Mouse (Mus musculus) left cerebral cortex, postnatal 36 days (tissue): Measurements from ENCODE around the gene Gm29666. TPM values are rescaled to one million over a fixed set of nuclear protein-coding genes. Genes with fewer than 3 reads are reported as not detected.
"Not testable (repeated sequence)": the region's sequence is repeated elsewhere in the genome, so short reads cannot be mapped to it uniquely, and the experiment has no call there.

Experiments used
- DNase-seq, 2 experiments: peaks; one replicate each; pipeline ENCODE4 v3.0.0; 2021 to 2022; ENCODE audit warnings: low spot score in 2 of 2, mixed read lengths in 1 of 2
- intact Hi-C: fragments of 180-260 bp; cut with DNase I; formaldehyde crosslinking; loops from one replicate; pipeline ENCODE4 v1.15.1; 2025
- microRNA-seq: library from miRNA; unstranded; fragments of <30 nt; microRNA quantifications from one replicate; pipeline ENCODE4 v1.2.0, GENCODE M21; 2022
- total RNA-seq, 2 experiments: library from RNA; stranded (reverse); gene quantifications; 2 replicates each; pipeline ENCODE4 v1.2.3; 2021

Gene Gm29666
- total RNA-seq, 2 experiments from 2014 or later: 0.96 to 1.9 TPM

GRCm38 (mm10) chr15:84923508-84924181 is 3.8 kb upstream of the Gm29666 start:
- intact Hi-C loops: loop anchor here (1.0 kb wide), 1 partner anchor 68 kb away; no protein-coding TSS in a partner anchor
- DNase-seq: peak in 1 of 2 experiments; percentile 30

GRCm38 (mm10) chr15:84922884-84923507 is 3.2 kb upstream of the Gm29666 start, which contains the start of gene Nup50:
Nup50 (plus strand) TSS chr15:84923411.
- intact Hi-C loops: loop anchor here (1.0 kb wide), 1 partner anchor 68 kb away; no protein-coding TSS in a partner anchor
- DNase-seq: peak; percentile 100

- intact Hi-C loops: no loop called here
Measured at GRCm38 (mm10) chr15:84913201-84913600, 6.6 kb downstream of the Gm29666 start.

GRCm38 (mm10) chr15:84903843-84904385 is 15.9 kb downstream of the Gm29666 start:
- intact Hi-C loops: no loop called here
- DNase-seq: no peak

More at GRCm38 (mm10) chr15:84913201-84913600, 6.6 kb downstream of the Gm29666 start:
- no peak for DNase-seq

GRCm38 (mm10) chr15:84898077-84898476 is 21.8 kb downstream of the Gm29666 start:
- intact Hi-C loops: no loop called here

GRCm38 (mm10) chr15:84896664-84897063 is 23.2 kb downstream of the Gm29666 start:
- DNase-seq: no peak
- intact Hi-C loops: no loop called here

More at GRCm38 (mm10) chr15:84898077-84898476, 21.8 kb downstream of the Gm29666 start:
- no peak for DNase-seq

- intact Hi-C loops, DNase-seq: not testable (repeated sequence)
Measured at GRCm38 (mm10) chr15:84896216-84896615, 23.6 kb downstream of the Gm29666 start.

GRCm38 (mm10) chr15:84891658-84892057 is 28.2 kb downstream of the Gm29666 start:
- intact Hi-C loops: loop anchor here (5.0 kb wide), 3 partner anchors 39 to 134 kb away; no protein-coding TSS in a partner anchor
- peak; percentile 56 to 62 for DNase-seq

GRCm38 (mm10) chr15:84891246-84891645 is 28.6 kb downstream of the Gm29666 start:
- DNase-seq: no peak
- intact Hi-C loops: loop anchor here (5.0 kb wide), 3 partner anchors 39 to 134 kb away; no protein-coding TSS in a partner anchor

- intact Hi-C loops: no loop called here
- DNase-seq: no peak
Measured at GRCm38 (mm10) chr15:84888066-84888465, 31.8 kb downstream of the Gm29666 start.

GRCm38 (mm10) chr15:84877029-84877815 is 42.6 kb downstream of the Gm29666 start:
- intact Hi-C loops: no loop called here
- peak; percentile 74 to 76 for DNase-seq

GRCm38 (mm10) chr15:84873867-84874266 is 46.0 kb downstream of the Gm29666 start:
- DNase-seq: peak; percentile 51 to 59
- intact Hi-C loops: loop anchor here (1.0 kb wide), 1 partner anchor 20 kb away; no protein-coding TSS in a partner anchor

- peak; percentile 31 to 33 for DNase-seq
Measured at GRCm38 (mm10) chr15:84873079-84873478, 46.8 kb downstream of the Gm29666 start.

GRCm38 (mm10) chr15:84871802-84872201 is 48.0 kb downstream of the Gm29666 start:
- no peak for DNase-seq
- intact Hi-C loops: no loop called here

More at GRCm38 (mm10) chr15:84873079-84873478, 46.8 kb downstream of the Gm29666 start:
- intact Hi-C loops: loop anchor here (1.0 kb wide), 1 partner anchor 19 kb away; no protein-coding TSS in a partner anchor

GRCm38 (mm10) chr15:84861911-84862310 is 57.9 kb downstream of the Gm29666 start:
- intact Hi-C loops: no loop called here
- DNase-seq: peak; percentile 31 to 42

Small RNAs within 50 kb of the gene (microRNA-seq; reads per million reads assigned to microRNA genes)
- 1,370 reads per million, percentile 81 among the genes with 10 or more reads in this experiment for gene Mir1249

Other genes starting within 250 kb of the Gm29666 start
- under 1 TPM; 0.74 to 0.75 TPM for gene Arhgap8, start 200.0 kb downstream of the Gm29666 start, total RNA-seq
- 10 to 100 TPM; 11.0 to 18.6 TPM for gene Phf21b, start 64.0 kb downstream of the Gm29666 start, total RNA-seq
- gene Nup50, start 3.4 kb upstream of the Gm29666 start, total RNA-seq: 10 to 100 TPM; 32.5 to 33.1 TPM
- 10 to 100 TPM; 76.2 to 83.6 TPM for gene 5031439G07Rik, start 68.5 kb upstream of the Gm29666 start, total RNA-seq
- not detected for gene Upk3a, start 97.1 kb upstream of the Gm29666 start, total RNA-seq
- 10 to 100 TPM; 18.9 to 24.3 TPM for gene Fam118a, start 108.9 kb upstream of the Gm29666 start, total RNA-seq
- not detected for gene Smc1b, start 211.9 kb upstream of the Gm29666 start, total RNA-seq
- gene Ribc2, start 212.0 kb upstream of the Gm29666 start, total RNA-seq: not detected